Mouse (Mus musculus) brain, embryonic 14.5 days (tissue): ENCODE results near the gene Olfr888. TPM values are rescaled to one million over a fixed set of nuclear protein-coding genes. Genes with fewer than 3 reads are reported as not detected.

Experiments
- DNase-seq: peaks from one replicate; pipeline ENCODE4 v3.0.0-alpha.2; 2011; ENCODE audit warnings: low read depth
- CTCF ChIP-seq: fragments of 200-500 bp; IDR thresholded peaks from 2 replicates; pipeline ENCODE4 v1.5.1; 2012; ENCODE audit warnings: inconsistent platforms, mild to moderate bottlenecking, moderate library complexity, borderline replicate concordance; ENCODE audit not compliant: insufficient read depth, insufficient read length; ENCODE audit errors: extremely low read depth
- POLR2A ChIP-seq: fragments of 200-500 bp; IDR thresholded peaks from 2 replicates; pipeline ENCODE4 v1.6.1; 2012; ENCODE audit warnings: mild to moderate bottlenecking, inconsistent platforms, borderline replicate concordance; ENCODE audit not compliant: poor library complexity, insufficient read depth, insufficient read length, severe bottlenecking; ENCODE audit errors: extremely low read depth
- polyA plus RNA-seq: library from polyadenylated mRNA; depleted of rRNA; stranded (reverse); fragments of >200 nt; gene quantifications from 2 replicates; pipeline ENCODE4 v1.2.3, GENCODE M21; 2012; rRNA removed

The Olfr888 gene
- not detected in 2 replicates for polyA plus RNA-seq

DNA sequence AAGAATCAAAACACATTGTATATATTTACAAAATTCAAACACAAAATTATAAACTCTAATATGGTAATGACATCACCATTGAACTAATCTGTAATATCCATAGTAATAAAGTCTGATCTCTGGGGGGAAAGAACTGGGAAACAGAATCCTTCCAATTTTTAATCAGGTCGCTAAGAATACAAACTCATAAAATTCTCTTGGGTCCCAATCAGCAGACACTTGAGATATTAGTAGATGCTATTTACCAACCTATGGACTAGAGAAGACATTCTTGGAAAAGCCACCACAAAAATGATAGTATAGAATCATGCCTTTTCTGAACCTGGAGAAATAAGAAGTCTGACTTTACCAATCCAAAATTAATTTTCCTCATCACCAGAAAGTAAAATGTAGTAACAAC lies at the start of gene Olfr888:
Olfr888 (plus strand) TSS at position 301 of the 400 bp plus-strand sequence.
- TF ChIP-seq CTCF (no peak), POLR2A (no peak)
- no peak for DNase-seq

DNA sequence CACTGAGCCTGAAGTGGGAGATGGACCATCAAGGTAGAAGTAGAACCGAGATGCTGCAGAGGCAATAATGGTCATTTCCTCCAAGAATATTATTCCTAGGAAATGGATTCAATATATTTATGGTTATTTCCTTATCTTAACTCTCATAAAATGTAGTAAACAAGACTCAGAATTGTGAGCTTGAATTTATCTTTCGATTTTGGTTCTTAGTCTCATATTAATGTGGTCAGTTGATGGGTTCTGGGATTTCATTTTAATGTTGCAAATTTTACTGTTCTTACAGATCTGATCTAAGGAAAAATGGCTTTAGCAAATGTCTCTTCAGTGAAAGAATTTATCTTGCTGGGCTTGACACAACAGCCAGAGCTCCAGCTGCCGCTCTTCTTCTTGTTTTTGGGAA lies 46.9 kb upstream of the Olfr888 start, which contains the start of gene Olfr885:
Olfr885 (plus strand) TSS at position 301 of the 400 bp plus-strand sequence.
- TF ChIP-seq POLR2A = no peak
- no peak for TF ChIP-seq CTCF
- no peak for DNase-seq

DNA sequence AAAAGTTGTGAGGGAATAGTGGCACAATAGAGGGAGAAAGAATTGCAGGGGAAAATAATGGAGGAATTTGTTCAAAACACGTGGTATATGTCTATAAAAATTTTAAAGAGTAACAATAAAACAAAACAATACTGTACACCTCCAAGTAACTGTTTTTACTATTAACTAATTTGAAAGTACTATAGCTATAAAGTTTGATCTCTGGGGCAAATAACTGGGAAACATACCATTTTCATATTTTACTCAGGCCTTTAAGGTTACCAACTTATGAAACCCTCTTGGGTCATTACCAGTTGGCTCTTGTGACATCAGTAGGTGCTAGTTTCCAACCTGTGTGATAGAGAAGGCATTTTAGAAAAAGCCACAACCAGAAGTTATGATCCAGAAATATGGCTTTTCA lies 24.2 kb upstream of the Olfr888 start, which contains the start of gene Olfr887:
Olfr887 (plus strand) TSS at position 301 of the 400 bp plus-strand sequence.
- no peak for DNase-seq
- TF ChIP-seq CTCF (no peak), POLR2A (no peak)

DNA sequence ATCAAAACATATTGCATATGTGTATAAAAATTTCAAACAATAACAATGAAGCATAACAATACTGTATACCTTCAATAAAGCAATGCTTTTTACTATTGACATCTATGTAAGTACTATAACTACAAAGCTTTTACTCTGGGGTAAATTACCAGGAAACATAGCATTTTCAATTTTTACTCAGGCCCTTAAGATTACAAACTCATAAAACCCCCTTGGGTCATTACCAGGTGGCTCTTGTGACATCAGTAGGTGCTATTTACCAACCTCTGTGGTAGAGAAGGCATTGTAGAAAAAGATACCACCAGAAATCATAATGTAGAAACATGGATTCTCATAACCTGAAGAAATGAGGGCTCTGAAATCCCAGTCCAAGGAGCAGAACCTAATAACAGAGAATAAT lies 7.0 kb downstream of the Olfr888 start, which contains the start of gene Olfr889:
Olfr889 (plus strand) TSS at position 301 of the 400 bp plus-strand sequence.
- no peak for DNase-seq
- TF ChIP-seq POLR2A = no peak
- TF ChIP-seq CTCF = no peak

DNA sequence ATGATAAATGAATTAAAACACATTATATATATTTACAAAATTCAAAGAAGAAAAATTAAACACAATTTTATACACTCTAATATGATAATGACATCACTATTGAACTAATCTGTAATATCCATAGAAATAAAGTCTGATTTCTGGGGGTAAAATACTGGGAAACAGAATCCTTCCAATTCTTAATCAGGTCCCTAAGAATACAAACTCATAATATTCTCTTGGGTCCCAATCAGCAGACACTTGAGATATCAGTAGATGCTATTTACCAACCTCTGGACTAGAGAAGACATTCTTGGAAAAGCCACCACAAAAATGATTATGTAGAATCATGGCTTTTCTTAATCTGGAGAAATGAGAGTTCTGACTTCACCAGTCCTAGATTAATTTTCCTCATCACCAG lies 34.3 kb downstream of the Olfr888 start, which contains the start of gene Olfr890:
Olfr890 (plus strand) TSS at position 301 of the 400 bp plus-strand sequence.
- DNase-seq = no peak
- TF ChIP-seq POLR2A (no peak), CTCF (no peak)

Other genes with a start within 250 kb of the Olfr888 start
- not detected in 2 replicates for gene Olfr145, start 211.4 kb upstream of the Olfr888 start, polyA plus RNA-seq
- gene Olfr878, start 190.3 kb upstream of the Olfr888 start, polyA plus RNA-seq = not detected in 2 replicates
- gene Olfr881, start 116.3 kb upstream of the Olfr888 start, polyA plus RNA-seq = not detected in 2 replicates
- gene Olfr883, start 82.3 kb upstream of the Olfr888 start, polyA plus RNA-seq = not detected in 2 replicates
- not detected in 2 replicates for gene Olfr884, start 61.6 kb upstream of the Olfr888 start, polyA plus RNA-seq
- gene Olfr885, start 46.8 kb upstream of the Olfr888 start, polyA plus RNA-seq = not detected in 2 replicates
- gene Olfr887, start 24.1 kb upstream of the Olfr888 start, polyA plus RNA-seq = not detected in 2 replicates
- gene Olfr889, start 7.1 kb downstream of the Olfr888 start, polyA plus RNA-seq = 0.01 TPM in 1 of 2 replicates, not detected in the other
- not detected in 2 replicates for gene Olfr890, start 34.4 kb downstream of the Olfr888 start, polyA plus RNA-seq
- gene Olfr891, start 72.7 kb downstream of the Olfr888 start, polyA plus RNA-seq = not detected in 2 replicates
- gene Olfr893, start 100.2 kb downstream of the Olfr888 start, polyA plus RNA-seq = not detected in 2 replicates
- gene Olfr894, start 109.9 kb downstream of the Olfr888 start, polyA plus RNA-seq = not detected in 2 replicates
- not detected in 2 replicates for gene Olfr143, start 144.6 kb downstream of the Olfr888 start, polyA plus RNA-seq
- not detected in 2 replicates for gene Olfr895, start 159.7 kb downstream of the Olfr888 start, polyA plus RNA-seq
- not detected in 2 replicates for gene Olfr896-ps1, start 183.0 kb downstream of the Olfr888 start, polyA plus RNA-seq
- gene Olfr25, start 220.9 kb downstream of the Olfr888 start, polyA plus RNA-seq = not detected in 2 replicates
- gene Olfr898, start 240.3 kb downstream of the Olfr888 start, polyA plus RNA-seq = not detected in 2 replicates